Mouse (Mus musculus) midbrain, embryonic 15.5 days (tissue): ENCODE measurements at regions not wholly inside any gene's neighbourhood (a gene's known extent, or its start where the extent isn't known, plus 50 kb on each side); places are given as distances from the start of the nearest gene placed in this dataset.
"Not testable (repeated sequence)": the region's sequence is repeated elsewhere in the genome, so short reads cannot be mapped to it uniquely, and the experiment has no call there.

Experiments
- ATAC-seq: fragments of 200-750 bp; cut with Nextera tagmentation; replicated peaks from 2 replicates; pipeline ENCODE4 v1.8.0; 2017; ENCODE audit warnings: moderate TSS enrichment
- H3K27ac ChIP-seq: fragments of 300-500 bp; sonication (generic); 2 replicates; pipeline ENCODE4 v1.5.1; 2015; ENCODE audit warnings: mild to moderate bottlenecking, inconsistent platforms
- H3K27me3 ChIP-seq: fragments of 300-500 bp; sonication (generic); replicated peaks from 2 replicates; pipeline ENCODE4 v1.6.1; 2015; ENCODE audit warnings: inconsistent platforms
- H3K36me3 ChIP-seq: fragments of 300-500 bp; sonication (generic); replicated peaks from 2 replicates; pipeline ENCODE4 v1.6.1; 2015; ENCODE audit warnings: inconsistent platforms
- H3K4me1 ChIP-seq: fragments of 300-500 bp; sonication (generic); 2 replicates; pipeline ENCODE4 v1.6.1; 2015; ENCODE audit warnings: inconsistent platforms
- H3K4me2 ChIP-seq: fragments of 300-500 bp; sonication (generic); 2 replicates; pipeline ENCODE4 v1.6.1; 2015; ENCODE audit warnings: inconsistent platforms, mild to moderate bottlenecking, moderate library complexity
- H3K4me3 ChIP-seq: fragments of 300-500 bp; sonication (generic); 2 replicates; pipeline ENCODE4 v1.5.1; 2015; ENCODE audit warnings: mild to moderate bottlenecking, inconsistent platforms
- H3K9ac ChIP-seq: fragments of 300-500 bp; sonication (generic); 2 replicates; pipeline ENCODE4 v1.6.1; 2015; ENCODE audit warnings: mild to moderate bottlenecking, inconsistent platforms
- H3K9me3 ChIP-seq: fragments of 300-500 bp; sonication (generic); 2 replicates; pipeline ENCODE4 v1.6.1; 2016; ENCODE audit warnings: inconsistent platforms
- WGBS: fragments of 180-500 bp; shearing (Covaris S2); methylation state at CpG from one replicate; pipeline ENCODE4 v1.1.7; 2015; ENCODE audit warnings: mixed read lengths; 5-methylcytosine and 5-hydroxymethylcytosine counted together

GRCm38 (mm10) chr7:137963470-137964095, 433.9 kb downstream of the Tcerg1l start:
- ATAC-seq = no peak
- H3K9me3 ChIP-seq = no peaks in the 10 kb centered on the region
- H3K4me2 ChIP-seq = no peak overlapping the region
- 33% methylated on average over 3 of the region's 3 CpGs for WGBS
- no peaks in the 10 kb centered on the region; the same call in 1 of the 2 replicates for H3K4me1 ChIP-seq
- H3K9ac ChIP-seq = no peak overlapping the region
- H3K27ac ChIP-seq = no peak overlapping the region
- no peaks in the 10 kb centered on the region for H3K36me3 ChIP-seq
- H3K4me3 ChIP-seq = no peak overlapping the region
- no peaks in the 10 kb centered on the region for H3K27me3 ChIP-seq

DNA sequence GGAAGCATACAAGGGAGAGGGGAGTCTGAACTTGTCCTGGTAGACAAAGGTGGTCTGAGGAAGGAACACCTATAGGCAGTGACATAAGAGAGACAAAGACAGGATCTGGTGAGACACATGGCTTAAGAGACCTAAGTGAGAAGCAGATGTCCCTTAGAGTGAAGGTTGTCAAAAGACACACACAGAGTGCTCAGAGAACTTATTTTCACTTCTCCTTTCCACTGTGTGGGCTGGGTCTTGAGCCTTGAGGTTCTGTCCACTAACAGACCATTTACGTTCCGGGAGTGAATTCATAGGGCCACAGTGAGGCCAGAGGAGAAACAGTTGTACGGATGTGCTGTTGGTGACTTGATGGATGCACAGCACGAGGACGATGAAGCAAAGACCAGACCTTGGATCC, 422.8 kb downstream of the Tcerg1l start:
- Histone ChIP-seq H3K9me3 (no peaks in the 10 kb centered on the region), H3K4me3 (no peak overlapping the region), H3K4me1 (no peaks in the 10 kb centered on the region), H3K4me2 (no peak overlapping the region), H3K27ac (no peak overlapping the region), H3K36me3 (no peaks in the 10 kb centered on the region), H3K9ac (no peak overlapping the region), H3K27me3 (no peaks in the 10 kb centered on the region)
- 95% methylated on average over 5 of the region's 5 CpGs for WGBS
- no peak for ATAC-seq

- Histone ChIP-seq H3K36me3 (no peaks in the 10 kb centered on the region), H3K27me3 (no peaks in the 10 kb centered on the region), H3K4me3 (no peak overlapping the region), H3K4me1 (no peaks in the 10 kb centered on the region), H3K4me2 (no peak overlapping the region), H3K27ac (no peak overlapping the region), H3K9ac (no peak overlapping the region), H3K9me3 (no peaks in the 10 kb centered on the region)
- WGBS = 90% methylated on average over 1 of the region's 1 CpGs
- ATAC-seq = no peak
Measured at GRCm38 (mm10) chr7:137977527-137977926, 420.0 kb downstream of the Tcerg1l start.

GRCm38 (mm10) chr7:137979361-137979760, 418.2 kb downstream of the Tcerg1l start:
- H3K4me3 ChIP-seq = no peak overlapping the region

GRCm38 (mm10) chr7:138005806-138006205, 391.7 kb downstream of the Tcerg1l start:
- no peak for ATAC-seq
- peaks cover 22% of the 10 kb centered on the region for H3K4me1 ChIP-seq
- no peaks in the 10 kb centered on the region for H3K27me3 ChIP-seq
- 31% methylated on average over 3 of the region's 3 CpGs for WGBS
- H3K9me3 ChIP-seq = no peaks in the 10 kb centered on the region
- H3K4me2 ChIP-seq = no peak overlapping the region
- H3K27ac ChIP-seq = no peak overlapping the region
- H3K4me3 ChIP-seq = no peak overlapping the region
- H3K36me3 ChIP-seq = no peaks in the 10 kb centered on the region
- H3K9ac ChIP-seq = no peak overlapping the region

More at GRCm38 (mm10) chr7:137979361-137979760, 418.2 kb downstream of the Tcerg1l start:
- 91% methylated on average over 4 of the region's 4 CpGs for WGBS
- ATAC-seq = no peak
- H3K4me1 ChIP-seq = no peaks in the 10 kb centered on the region
- H3K27me3 ChIP-seq = no peaks in the 10 kb centered on the region
- no peak overlapping the region for H3K9ac ChIP-seq
- no peak overlapping the region for H3K4me2 ChIP-seq
- no peak overlapping the region for H3K27ac ChIP-seq
- no peaks in the 10 kb centered on the region for H3K9me3 ChIP-seq
- no peaks in the 10 kb centered on the region for H3K36me3 ChIP-seq

GRCm38 (mm10) chr7:138006971-138007370, 390.6 kb downstream of the Tcerg1l start:
- Histone ChIP-seq H3K27me3 (no peaks in the 10 kb centered on the region), H3K9ac (no peak overlapping the region), H3K4me3 (no peak overlapping the region), H3K9me3 (no peaks in the 10 kb centered on the region), H3K4me1 (peaks cover 22% of the 10 kb centered on the region), H3K4me2 (no peak overlapping the region), H3K36me3 (no peaks in the 10 kb centered on the region), H3K27ac (no peak overlapping the region)
- 49% methylated on average over 3 of the region's 3 CpGs for WGBS
- ATAC-seq = no peak

- H3K9me3 ChIP-seq = no peaks in the 10 kb centered on the region
- WGBS = 26% methylated on average over 3 of the region's 3 CpGs
- peaks cover 22% of the 10 kb centered on the region for H3K4me1 ChIP-seq
- H3K27me3 ChIP-seq = no peaks in the 10 kb centered on the region
- no peak overlapping the region for H3K4me2 ChIP-seq
- ATAC-seq = no peak
- no peaks in the 10 kb centered on the region for H3K36me3 ChIP-seq
- H3K27ac ChIP-seq = no peak overlapping the region
- no peak overlapping the region for H3K4me3 ChIP-seq
- no peak overlapping the region for H3K9ac ChIP-seq
Measured at GRCm38 (mm10) chr7:138008601-138009000, 388.9 kb downstream of the Tcerg1l start.

DNA sequence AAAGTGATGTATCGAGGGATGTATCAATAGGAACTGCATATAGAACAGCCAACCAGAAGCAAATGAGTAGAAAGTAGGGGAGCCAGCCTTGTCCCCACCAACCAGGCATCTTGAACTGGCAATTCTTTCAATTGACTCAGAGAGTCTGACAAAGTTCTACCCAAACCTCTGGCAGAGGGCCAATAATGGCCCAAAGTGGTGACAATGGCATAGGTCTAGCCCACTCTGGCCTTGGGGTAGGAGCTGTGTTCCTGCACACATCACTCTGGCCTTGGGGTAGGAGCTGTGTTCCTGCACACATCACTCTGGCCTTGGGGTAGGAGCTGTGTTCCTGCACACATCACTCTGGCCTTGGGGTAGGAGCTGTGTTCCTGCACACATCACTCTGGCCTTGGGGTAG, 373.5 kb downstream of the Tcerg1l start:
- not testable (repeated sequence) for H3K4me1 ChIP-seq, H3K27ac ChIP-seq, H3K4me2 ChIP-seq, H3K4me3 ChIP-seq, H3K27me3 ChIP-seq, H3K9ac ChIP-seq, H3K9me3 ChIP-seq, ATAC-seq, H3K36me3 ChIP-seq
- 89% methylated on average over 1 of the region's 1 CpGs for WGBS

GRCm38 (mm10) chr7:138051696-138052095, 345.8 kb downstream of the Tcerg1l start:
- Histone ChIP-seq H3K27me3 (no peaks in the 10 kb centered on the region), H3K4me3 (no peak overlapping the region), H3K9me3 (no peaks in the 10 kb centered on the region), H3K36me3 (no peaks in the 10 kb centered on the region), H3K9ac (no peak overlapping the region), H3K4me2 (no peak overlapping the region), H3K4me1 (no peaks in the 10 kb centered on the region), H3K27ac (no peak overlapping the region)
- WGBS = 74% methylated on average over 2 of the region's 2 CpGs
- ATAC-seq = no peak

GRCm38 (mm10) chr7:138054756-138055155, 342.8 kb downstream of the Tcerg1l start:
- H3K4me1 ChIP-seq = no peaks in the 10 kb centered on the region
- H3K36me3 ChIP-seq = no peaks in the 10 kb centered on the region
- no peak overlapping the region for H3K9ac ChIP-seq
- no peaks in the 10 kb centered on the region for H3K27me3 ChIP-seq
- H3K9me3 ChIP-seq = no peaks in the 10 kb centered on the region
- no peak overlapping the region for H3K27ac ChIP-seq
- ATAC-seq = no peak
- 88% methylated on average over 8 of the region's 8 CpGs for WGBS
- H3K4me3 ChIP-seq = no peak overlapping the region
- no peak overlapping the region for H3K4me2 ChIP-seq

- H3K36me3 ChIP-seq = no peaks in the 10 kb centered on the region
- H3K4me3 ChIP-seq = no peak overlapping the region
- no peaks in the 10 kb centered on the region for H3K4me1 ChIP-seq
- WGBS = 34% methylated on average over 7 of the region's 7 CpGs
- no peaks in the 10 kb centered on the region for H3K27me3 ChIP-seq
- H3K9me3 ChIP-seq = no peaks in the 10 kb centered on the region
- no peak overlapping the region for H3K4me2 ChIP-seq
- no peak for ATAC-seq
- no peak overlapping the region for H3K9ac ChIP-seq
- no peak overlapping the region for H3K27ac ChIP-seq
Measured at GRCm38 (mm10) chr7:138061116-138061515, 336.4 kb downstream of the Tcerg1l start.

DNA sequence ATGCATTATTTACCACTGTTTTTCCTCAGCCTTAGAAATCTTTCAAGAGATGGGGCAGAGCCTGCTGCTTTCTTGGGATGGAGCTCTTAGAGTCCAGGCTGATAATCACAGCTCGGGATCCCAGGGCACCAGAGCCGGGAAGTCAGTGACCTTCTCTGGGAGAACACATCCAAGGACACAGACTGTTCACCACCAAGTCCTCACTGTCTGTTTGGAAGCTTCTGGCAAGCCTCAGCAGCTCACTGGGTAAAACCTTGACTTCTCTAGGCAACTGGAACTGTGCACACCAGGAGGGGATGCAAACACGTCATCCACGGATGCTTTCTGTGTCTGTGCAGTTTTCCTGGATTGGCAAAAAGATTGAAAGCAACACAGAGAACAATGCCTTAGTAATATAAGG, 330.6 kb downstream of the Tcerg1l start:
- ATAC-seq = no peak
- Histone ChIP-seq H3K36me3 (no peaks in the 10 kb centered on the region), H3K4me1 (no peaks in the 10 kb centered on the region), H3K4me3 (no peak overlapping the region), H3K9me3 (no peaks in the 10 kb centered on the region), H3K27me3 (no peaks in the 10 kb centered on the region), H3K27ac (no peak overlapping the region), H3K9ac (no peak overlapping the region), H3K4me2 (no peak overlapping the region)
- WGBS = 73% methylated on average over 4 of the region's 4 CpGs

GRCm38 (mm10) chr7:138075231-138075630, 322.3 kb downstream of the Tcerg1l start:
- H3K4me1 ChIP-seq = peaks cover 6% of the 10 kb centered on the region; the same call in 1 of the 2 replicates
- H3K9me3 ChIP-seq = no peaks in the 10 kb centered on the region
- H3K27me3 ChIP-seq = no peaks in the 10 kb centered on the region
- H3K4me2 ChIP-seq = no peak overlapping the region
- H3K36me3 ChIP-seq = no peaks in the 10 kb centered on the region
- H3K4me3 ChIP-seq = no peak overlapping the region
- no peak overlapping the region for H3K9ac ChIP-seq
- ATAC-seq = no peak; the same call in 1 of the 2 replicates
- no peak overlapping the region for H3K27ac ChIP-seq
- 53% methylated on average over 3 of the region's 3 CpGs for WGBS
